Mouse (Mus musculus) left cerebral cortex, postnatal 36 days (tissue): ENCODE results near the gene Fry. TPM values are rescaled to one million over a fixed set of nuclear protein-coding genes. Genes with fewer than 3 reads are reported as not detected.

ENCODE experiments used
- DNase-seq, 2 experiments: peaks; one replicate each; pipeline ENCODE4 v3.0.0; 2021 to 2022; ENCODE audit warnings: low spot score in 2 of 2, mixed read lengths in 1 of 2
- intact Hi-C: fragments of 180-260 bp; cut with DNase I; formaldehyde crosslinking; loops from one replicate; pipeline ENCODE4 v1.15.1; 2025
- total RNA-seq, 2 experiments: library from RNA; stranded (reverse); gene quantifications; 2 replicates each; pipeline ENCODE4 v1.2.3; 2021

Gene Fry
- total RNA-seq, 2 experiments from 2014 or later: 166 to 217 TPM

GRCm38 (mm10) chr5:150351191-150351590, 232.7 kb downstream of the Fry start:
- DNase-seq: no peak
- intact Hi-C loops: loop anchor here (5.0 kb wide), 1 partner anchor 89 kb away; no protein-coding TSS in a partner anchor

DNA sequence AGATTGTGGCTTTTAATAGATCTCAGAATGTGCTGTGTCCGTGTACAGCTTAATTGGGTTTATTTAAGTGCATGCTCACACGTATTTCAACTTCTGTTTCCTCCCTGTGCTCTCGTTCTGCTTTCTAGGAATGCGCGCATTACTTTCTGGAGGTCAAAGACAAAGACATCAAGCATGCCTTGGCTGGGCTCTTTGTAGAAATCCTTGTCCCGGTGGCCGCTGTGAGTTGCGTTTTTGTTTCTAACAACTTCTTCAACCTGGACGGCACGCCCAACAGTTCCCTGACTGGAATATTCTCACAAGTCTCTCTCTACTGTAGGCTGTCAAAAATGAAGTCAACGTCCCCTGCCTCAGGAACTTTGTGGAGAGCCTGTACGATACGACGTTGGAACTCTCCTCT, 240.2 kb downstream of the Fry start:
- DNase-seq: no peak
- intact Hi-C loops: no loop called here

DNA sequence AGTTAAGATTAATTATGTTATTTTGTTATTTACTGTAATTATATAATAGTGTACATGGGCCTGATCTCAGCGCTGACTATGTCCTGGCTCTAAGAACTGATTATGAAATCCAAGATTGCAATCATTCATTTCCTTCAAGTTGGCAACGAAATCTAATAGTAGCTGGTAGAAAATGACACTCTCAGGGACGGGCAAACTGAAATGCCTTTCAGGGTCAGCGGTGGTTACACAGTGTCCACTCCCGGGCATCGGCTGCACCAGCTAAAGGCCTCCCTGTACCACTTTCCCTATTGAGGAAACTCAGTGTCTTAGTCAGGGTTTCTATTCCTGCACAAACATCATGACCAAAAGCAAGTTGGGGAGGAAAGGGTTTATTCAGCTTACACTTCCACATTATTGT, 243.8 kb downstream of the Fry start:
- intact Hi-C loops: no loop called here
- DNase-seq: no peak

- intact Hi-C loops: no loop called here
- no peak for DNase-seq
Measured at GRCm38 (mm10) chr5:150364621-150365020, 246.2 kb downstream of the Fry start.

GRCm38 (mm10) chr5:150367027-150367426, 248.6 kb downstream of the Fry start:
- intact Hi-C loops: no loop called here
- DNase-seq: no peak

- intact Hi-C loops: no loop called here
- DNase-seq: no peak
Measured at GRCm38 (mm10) chr5:150370291-150370690, 251.8 kb downstream of the Fry start.

DNA sequence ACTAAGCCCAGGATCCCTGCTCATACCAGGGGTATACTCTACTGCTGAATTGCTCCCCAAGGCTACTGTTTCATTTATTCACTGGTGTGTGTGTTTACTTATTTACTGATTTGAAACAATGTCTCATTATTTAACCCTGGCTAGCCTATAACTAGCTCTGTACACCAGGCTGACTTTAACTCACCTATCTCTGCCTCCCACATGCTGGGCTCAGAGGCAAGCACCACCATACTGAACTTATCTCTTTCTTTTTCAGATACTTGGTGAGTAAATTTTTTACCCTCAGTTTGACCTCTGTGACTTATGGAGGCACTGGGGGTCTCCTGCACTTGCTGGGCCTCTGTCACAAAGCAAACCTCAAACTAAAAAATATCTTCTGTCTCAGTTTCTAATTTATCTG, 252.4 kb downstream of the Fry start:
- DNase-seq: no peak
- intact Hi-C loops: no loop called here

GRCm38 (mm10) chr5:150372956-150373355, 254.5 kb downstream of the Fry start:
- DNase-seq: no peak
- intact Hi-C loops: no loop called here

DNA sequence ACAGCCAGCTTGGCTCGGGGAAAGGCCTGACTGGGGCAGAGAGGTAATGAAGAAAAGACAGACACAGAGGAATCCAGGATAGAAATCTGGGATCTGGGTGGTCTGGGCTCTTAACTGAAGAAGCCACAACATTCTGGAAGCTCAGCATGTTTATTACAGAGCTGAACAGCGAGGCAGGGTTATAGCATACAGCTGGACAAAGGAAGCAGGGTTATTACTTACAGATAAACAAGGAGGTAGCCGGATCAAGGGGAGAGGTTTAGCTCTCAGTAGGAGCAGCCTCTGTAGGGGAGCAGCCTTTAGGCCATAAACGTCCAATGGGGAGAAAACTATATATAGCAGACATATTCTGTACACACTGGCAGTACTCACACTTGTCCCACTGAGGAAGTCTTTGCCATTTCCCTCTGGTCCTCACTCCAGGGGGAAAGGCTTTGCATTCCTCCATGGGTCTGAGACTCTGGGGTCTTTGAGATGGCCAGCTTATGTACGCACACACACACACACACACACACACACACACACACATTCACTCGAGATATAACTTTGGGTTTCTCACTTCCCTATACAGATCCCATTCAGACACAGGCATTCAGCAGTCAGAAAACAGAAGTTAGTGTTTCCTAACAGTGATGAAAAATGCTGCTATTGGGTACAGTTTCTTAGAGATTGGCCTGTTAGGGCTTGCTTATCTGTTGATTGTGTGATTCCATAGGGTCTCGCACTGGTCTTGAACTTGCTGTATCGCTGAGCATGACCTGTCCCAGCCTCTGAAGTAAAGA, 256.5 kb downstream of the Fry start:
- DNase-seq: no peak
- intact Hi-C loops: no loop called here

DNA sequence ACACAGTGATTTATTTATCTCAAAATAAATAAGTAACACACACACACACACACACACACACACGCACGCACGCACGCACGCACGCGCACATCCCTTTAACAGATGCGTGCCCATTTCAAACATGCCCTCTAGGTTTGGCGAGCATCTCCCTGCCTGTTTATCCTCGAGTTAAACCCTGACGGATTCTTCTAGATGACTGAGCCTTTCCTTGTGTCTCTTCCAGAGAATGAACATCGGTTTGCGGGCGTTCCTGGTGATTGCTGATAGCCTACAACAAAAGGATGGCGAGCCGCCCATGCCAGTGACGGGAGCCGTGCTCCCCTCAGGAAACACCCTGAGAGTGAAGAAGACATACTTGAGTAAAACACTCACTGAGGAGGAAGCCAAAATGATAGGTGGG, 260.1 kb downstream of the Fry start:
- DNase-seq: no peak
- intact Hi-C loops: no loop called here

DNA sequence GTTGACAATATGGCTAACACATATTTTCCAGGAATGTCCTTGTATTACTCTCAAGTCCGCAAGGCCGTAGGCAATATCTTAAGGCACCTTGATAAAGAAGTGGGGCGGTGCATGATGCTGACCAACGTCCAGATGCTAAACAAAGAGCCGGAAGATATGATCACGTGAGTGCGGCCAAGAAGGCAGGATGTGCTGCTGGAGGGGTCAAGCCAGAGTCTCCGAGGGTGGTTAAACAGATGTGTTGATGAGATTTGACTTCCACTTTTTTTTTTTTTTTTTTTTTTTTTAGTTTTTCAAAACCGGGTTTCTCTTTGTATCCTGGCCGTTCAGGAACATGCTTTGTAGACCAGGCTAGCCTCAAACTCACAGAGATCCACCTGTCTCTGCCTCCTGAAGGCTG, 262.3 kb downstream of the Fry start:
- intact Hi-C loops: no loop called here
- DNase-seq: no peak

DNA sequence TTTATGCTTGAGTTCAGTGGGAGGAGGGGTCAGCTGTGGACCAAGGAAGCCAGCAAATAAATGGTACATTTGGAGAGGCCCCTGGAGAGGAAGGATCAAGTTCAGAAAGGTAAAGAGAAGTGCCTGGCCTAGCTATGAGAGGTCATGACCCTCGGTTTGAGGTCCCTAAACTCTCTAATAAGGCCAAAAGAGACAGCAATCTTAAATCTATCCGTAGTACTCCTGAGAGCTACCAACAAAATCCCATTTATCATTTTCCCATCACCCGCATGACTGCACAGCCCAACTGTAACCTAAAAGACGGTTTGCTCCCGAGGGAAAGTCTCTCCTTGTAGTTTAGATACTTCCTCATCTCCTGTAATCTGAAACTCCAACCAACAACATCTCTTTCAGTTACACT, 264.0 kb downstream of the Fry start:
- DNase-seq: no peak
- intact Hi-C loops: no loop called here

DNA sequence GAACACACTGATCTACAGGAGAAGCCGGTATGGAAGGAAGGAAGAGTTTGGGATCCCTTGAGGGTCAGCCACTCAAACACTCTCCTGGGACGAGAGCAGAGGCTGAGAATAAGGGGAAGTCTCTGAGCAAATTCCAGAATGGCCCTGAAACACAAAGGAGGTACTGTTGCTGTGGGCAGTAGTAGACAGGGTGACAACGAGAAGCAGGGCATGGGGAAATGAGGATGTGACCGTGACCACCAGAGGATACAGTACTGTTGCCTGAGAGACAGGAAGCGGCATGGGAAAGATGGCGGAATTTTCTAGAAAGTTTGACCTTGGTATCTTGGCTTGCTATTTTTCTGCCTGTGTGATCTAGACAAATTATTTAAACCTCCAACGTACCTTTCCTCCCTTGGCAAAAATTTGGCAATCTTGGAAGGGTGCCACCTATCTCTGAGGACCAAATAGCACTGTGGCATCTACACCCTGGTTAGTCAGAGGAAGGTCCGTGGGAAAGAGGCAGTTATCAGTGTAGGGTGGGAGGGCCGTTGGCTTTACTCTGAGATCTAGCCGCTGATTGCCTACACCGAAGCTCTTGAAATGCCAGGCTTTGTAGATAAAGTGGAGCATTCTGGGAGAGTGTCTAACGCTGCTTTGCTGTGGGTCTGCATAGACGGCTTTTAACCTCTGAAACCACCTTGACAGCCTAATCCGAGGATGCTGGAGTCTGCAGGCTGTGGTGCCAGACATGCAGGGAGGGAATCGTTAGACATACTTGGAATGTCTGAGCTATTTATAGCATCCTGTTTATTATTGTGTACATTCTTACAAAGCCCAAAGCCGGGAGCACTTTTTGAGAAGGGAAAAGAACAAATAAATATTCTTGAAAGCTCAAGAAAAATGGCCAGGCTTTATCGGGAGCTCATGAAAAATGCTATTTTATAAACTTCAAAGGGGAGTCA, 266.1 kb downstream of the Fry start:
- intact Hi-C loops: no loop called here
- no peak for DNase-seq

DNA sequence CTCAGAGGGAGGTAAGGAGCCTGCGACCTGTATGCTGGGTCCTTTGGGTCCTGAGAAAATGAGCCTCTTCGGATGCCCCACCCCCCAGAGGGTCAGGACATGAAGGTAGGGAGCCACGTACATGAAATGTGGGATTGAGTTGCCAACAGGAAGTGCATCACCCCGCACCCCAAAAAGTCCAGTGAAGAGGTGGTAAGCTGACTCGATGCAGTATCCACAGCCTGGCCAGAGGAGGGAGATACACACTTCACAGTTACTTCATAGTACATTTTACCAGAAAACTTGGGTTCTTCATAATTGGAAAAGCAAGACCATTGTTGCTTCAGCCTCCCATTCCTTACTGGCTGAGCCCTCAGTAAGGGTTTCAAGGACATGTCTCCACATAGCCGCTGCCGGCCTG, 266.8 kb downstream of the Fry start:
- no peak for DNase-seq
- intact Hi-C loops: no loop called here

DNA sequence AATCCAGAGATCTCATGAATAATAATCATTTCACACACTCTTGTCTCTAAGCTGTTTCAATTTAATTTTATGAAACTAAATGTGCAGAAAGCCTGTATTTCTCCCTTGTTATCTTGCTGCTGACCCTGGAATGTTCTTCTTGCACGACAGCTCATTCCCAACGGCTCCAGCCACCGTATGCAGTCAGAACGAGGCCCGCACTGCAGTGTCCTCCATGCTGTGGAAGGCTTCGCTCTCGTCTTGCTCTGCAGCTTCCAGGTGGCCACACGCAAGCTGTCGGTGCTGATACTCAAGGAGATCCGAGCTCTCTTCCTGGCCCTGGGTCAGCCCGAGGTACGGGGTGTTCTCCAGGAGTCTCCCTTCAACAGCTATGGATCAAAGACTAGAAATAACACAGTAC, 270.2 kb downstream of the Fry start:
- no peak for DNase-seq
- intact Hi-C loops: no loop called here

DNA sequence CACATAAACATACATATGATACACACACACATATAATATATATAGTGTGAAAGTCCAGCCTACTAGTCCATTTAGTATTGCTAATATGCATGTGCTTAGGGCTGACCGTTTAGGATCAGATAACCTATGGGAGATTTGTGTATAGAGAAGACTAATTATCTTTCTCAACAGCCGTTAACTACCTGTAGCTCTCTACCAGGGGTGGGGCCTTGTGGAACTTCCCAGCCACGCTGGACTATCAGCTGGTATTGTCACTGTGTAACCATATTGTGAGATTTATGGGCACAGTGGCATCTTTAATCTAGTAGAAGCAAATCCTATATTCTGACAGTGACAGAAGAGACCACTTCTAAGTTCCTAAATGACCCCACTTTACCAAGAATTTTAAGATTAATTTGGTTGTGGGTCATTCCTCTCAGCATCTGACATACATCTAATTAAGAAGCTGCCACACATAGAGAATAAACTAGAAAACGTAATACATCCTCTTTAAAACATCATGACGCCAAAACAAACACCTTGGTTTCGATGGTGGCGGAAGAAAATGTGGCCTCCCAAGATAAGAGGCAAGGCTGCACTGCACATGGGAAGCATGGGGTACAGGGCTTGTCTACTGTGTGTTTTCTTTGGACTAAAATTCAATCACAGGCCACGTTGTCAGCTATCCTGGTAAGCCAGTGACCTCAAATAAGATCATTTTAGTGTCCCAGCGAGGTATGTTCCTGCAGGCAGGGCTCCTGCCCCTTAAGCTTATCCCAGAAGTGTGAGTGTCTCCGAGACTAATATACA, 271.3 kb downstream of the Fry start:
- intact Hi-C loops: no loop called here
- DNase-seq: no peak

- DNase-seq: no peak
- intact Hi-C loops: no loop called here
Measured at GRCm38 (mm10) chr5:150390422-150390821, 272.0 kb downstream of the Fry start.

- no peak for DNase-seq
- intact Hi-C loops: no loop called here
Measured at GRCm38 (mm10) chr5:150394645-150395044, 276.2 kb downstream of the Fry start.

DNA sequence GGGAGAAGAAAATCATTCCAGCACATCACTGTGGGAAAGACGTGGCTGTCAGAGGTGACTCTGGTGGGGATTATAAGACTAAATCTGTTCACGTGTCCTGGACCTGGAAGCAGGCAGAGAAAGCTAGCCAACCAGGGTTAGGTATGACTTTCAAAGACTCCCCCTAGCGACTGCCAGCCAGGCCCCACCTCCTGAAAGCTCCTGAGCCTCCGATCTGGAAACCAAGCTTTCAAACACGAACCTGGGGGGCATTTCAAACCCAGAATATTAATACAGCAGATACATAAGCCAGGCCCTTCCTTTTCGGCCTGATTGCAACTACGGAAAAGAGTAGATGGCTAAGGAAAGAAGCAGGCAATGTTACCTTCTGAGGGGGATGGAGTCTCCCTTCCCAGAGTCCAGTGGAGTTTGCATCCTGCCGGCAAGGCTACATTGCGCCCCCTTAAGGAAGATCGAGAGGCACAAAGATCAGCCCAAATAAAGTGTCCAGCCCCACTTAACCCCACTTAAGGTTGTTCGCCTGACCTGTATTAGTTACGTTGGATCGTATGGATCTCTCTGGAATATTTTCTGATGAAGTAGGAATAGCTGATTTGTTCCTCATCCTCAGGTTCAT, 284.5 kb downstream of the Fry start:
- intact Hi-C loops: no loop called here
- DNase-seq: no peak

DNA sequence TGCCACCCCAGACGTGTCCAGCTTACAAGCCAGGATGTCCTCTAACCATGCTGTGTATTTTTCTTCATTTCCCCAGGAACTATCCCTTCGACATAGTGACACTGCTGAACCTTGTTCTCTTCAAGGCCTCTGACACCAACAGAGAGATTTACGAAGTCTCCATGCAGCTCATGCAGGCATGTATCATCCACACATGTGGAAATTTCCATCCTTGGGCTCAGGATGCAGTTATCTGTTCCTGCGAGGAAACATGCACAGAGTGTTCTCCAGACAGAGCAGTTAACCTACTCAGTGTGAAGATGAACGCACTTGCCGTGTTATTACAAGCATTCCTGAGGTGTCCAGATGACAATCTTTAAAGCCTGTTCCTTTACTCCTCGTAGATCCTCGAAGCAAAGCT, 286.4 kb downstream of the Fry start:
- intact Hi-C loops: no loop called here
- DNase-seq: no peak
